Mouse (Mus musculus): ENCODE data around the gene Trpm3. TPM values are rescaled to one million over a fixed set of nuclear protein-coding genes. Genes with fewer than 3 reads are reported as not detected.

Gene Trpm3
- polyA plus RNA-seq, 1 experiment from 2014 or later, result 0.91 TPM

DNA sequence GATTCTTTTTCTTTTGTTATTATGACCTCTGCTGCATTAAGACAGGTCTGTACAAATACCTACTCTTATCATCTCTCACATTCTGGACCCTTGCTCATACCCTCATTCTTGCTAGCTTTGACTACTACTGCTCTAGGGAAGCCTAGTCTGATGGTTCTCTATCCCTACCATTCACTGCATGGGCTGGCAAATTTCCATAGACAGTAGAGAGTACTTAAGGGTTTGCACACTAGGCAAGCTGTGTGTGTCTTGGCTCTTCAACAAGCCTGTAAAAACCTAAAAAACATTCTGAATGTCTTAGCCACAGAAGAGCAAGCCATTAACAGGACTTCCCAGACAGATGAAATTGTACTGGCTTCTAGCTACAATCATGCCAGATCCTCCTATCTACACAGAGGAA is 664.5 kb downstream of the Trpm3 start:
- H3K9ac ChIP-seq (ENCODE audit: low read length), result no peak overlapping the region
- ATAC-seq (replicated peaks; ENCODE audit: extremely low read depth, insufficient read depth, low FRiP score), result no peak
- no peaks in the 10 kb centered on the region for H3K27me3 ChIP-seq (ENCODE audit: control insufficient read depth, insufficient read depth, low read length)
- H3K27ac ChIP-seq (ENCODE audit: low read length), result no peak overlapping the region
- no peak overlapping the region for H3K4me3 ChIP-seq (ENCODE audit: low read length)
- H3K9me3 ChIP-seq (replicated peaks; ENCODE audit: control insufficient read depth, low read length), result no peaks in the 10 kb centered on the region
- no peaks in the 10 kb centered on the region for H3K36me3 ChIP-seq (ENCODE audit: control insufficient read depth, insufficient read depth)
- no peak overlapping the region for H3K4me2 ChIP-seq (ENCODE audit: low read depth, low read length)
- no peaks in the 10 kb centered on the region for H3K4me1 ChIP-seq (ENCODE audit: control insufficient read depth, insufficient read depth, low read length)

- 49% methylated on average over 2 of the region's 2 CpGs for WGBS
- no peaks in the 10 kb centered on the region for H3K36me3 ChIP-seq (ENCODE audit: control insufficient read depth, insufficient read depth)
- H3K27me3 ChIP-seq (ENCODE audit: control insufficient read depth, insufficient read depth, low read length), result no peaks in the 10 kb centered on the region
- no peak overlapping the region for H3K9ac ChIP-seq (ENCODE audit: low read length)
- H3K4me3 ChIP-seq (ENCODE audit: low read length), result no peak overlapping the region
- no peak overlapping the region for H3K27ac ChIP-seq (ENCODE audit: low read length)
- H3K4me2 ChIP-seq (ENCODE audit: low read depth, low read length), result no peak overlapping the region
- H3K9me3 ChIP-seq (replicated peaks; ENCODE audit: control insufficient read depth, low read length), result no peaks in the 10 kb centered on the region
- no peak for ATAC-seq (replicated peaks; ENCODE audit: extremely low read depth, insufficient read depth, low FRiP score)
- no peaks in the 10 kb centered on the region for H3K4me1 ChIP-seq (ENCODE audit: control insufficient read depth, insufficient read depth, low read length)
These were observed 665.5 kb downstream of the Trpm3 start for GRCm38 (mm10) chr19:22804311-22804710.

GRCm38 (mm10) chr19:22810247-22810646 is 671.4 kb downstream of the Trpm3 start:
- no peaks in the 10 kb centered on the region for H3K4me1 ChIP-seq (ENCODE audit: control insufficient read depth, insufficient read depth, low read length)
- H3K27ac ChIP-seq (ENCODE audit: low read length), result no peak overlapping the region
- WGBS, result 88% methylated on average over 3 of the region's 3 CpGs
- no peak overlapping the region for H3K4me2 ChIP-seq (ENCODE audit: low read depth, low read length)
- H3K4me3 ChIP-seq (ENCODE audit: low read length), result no peak overlapping the region
- no peaks in the 10 kb centered on the region for H3K27me3 ChIP-seq (ENCODE audit: control insufficient read depth, insufficient read depth, low read length)
- no peaks in the 10 kb centered on the region for H3K36me3 ChIP-seq (ENCODE audit: control insufficient read depth, insufficient read depth)
- ATAC-seq (replicated peaks; ENCODE audit: extremely low read depth, insufficient read depth, low FRiP score), result no peak
- H3K9ac ChIP-seq (ENCODE audit: low read length), result no peak overlapping the region
- peaks cover 5% of the 10 kb centered on the region; the same call in 1 of the 2 replicates for H3K9me3 ChIP-seq (replicated peaks; ENCODE audit: control insufficient read depth, low read length)

GRCm38 (mm10) chr19:22821741-22822140 is 682.9 kb downstream of the Trpm3 start:
- Histone ChIP-seq H3K36me3 (ENCODE audit: control insufficient read depth, insufficient read depth) (no peaks in the 10 kb centered on the region), H3K4me2 (ENCODE audit: low read depth, low read length) (no peak overlapping the region), H3K27me3 (ENCODE audit: control insufficient read depth, insufficient read depth, low read length) (no peaks in the 10 kb centered on the region), H3K9ac (ENCODE audit: low read length) (no peak overlapping the region), H3K4me1 (ENCODE audit: control insufficient read depth, insufficient read depth, low read length) (no peaks in the 10 kb centered on the region), H3K4me3 (ENCODE audit: low read length) (no peak overlapping the region), H3K27ac (ENCODE audit: low read length) (no peak overlapping the region), H3K9me3 (replicated peaks; ENCODE audit: control insufficient read depth, low read length) (no peaks in the 10 kb centered on the region)
- ATAC-seq (replicated peaks; ENCODE audit: extremely low read depth, insufficient read depth, low FRiP score), result no peak
- WGBS, result 74% methylated on average over 8 of the region's 8 CpGs

DNA sequence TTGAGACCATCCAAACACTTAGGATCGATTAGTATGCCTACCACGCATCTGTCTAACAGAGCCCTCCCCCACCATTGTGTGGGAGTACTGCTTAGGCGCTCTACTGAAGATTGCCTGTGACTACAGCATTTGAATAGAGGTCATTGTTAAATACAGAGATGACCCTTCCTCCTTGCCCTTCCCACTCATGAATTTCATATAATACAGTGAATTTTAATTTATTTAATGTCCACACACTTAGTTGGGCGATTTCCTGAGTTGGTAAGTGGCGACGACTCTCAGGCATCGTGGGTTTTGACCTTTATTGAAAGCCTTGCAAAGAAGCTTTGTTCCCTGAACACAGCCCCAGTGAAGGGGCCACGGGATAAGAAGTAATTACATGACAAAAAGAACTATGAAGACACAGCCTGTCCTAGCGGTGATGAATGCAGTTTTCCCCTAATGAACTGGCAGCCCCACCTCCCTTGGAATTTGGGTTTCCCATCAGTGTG is 684.7 kb downstream of the Trpm3 start:
- 77% methylated on average over 9 of the region's 9 CpGs for WGBS
- no peaks in the 10 kb centered on the region for H3K36me3 ChIP-seq (ENCODE audit: control insufficient read depth, insufficient read depth)
- no peak for ATAC-seq (replicated peaks; ENCODE audit: extremely low read depth, insufficient read depth, low FRiP score)

GRCm38 (mm10) chr19:22825812-22826211 is 687.0 kb downstream of the Trpm3 start:
- no peaks in the 10 kb centered on the region for H3K9me3 ChIP-seq (replicated peaks; ENCODE audit: control insufficient read depth, low read length)
- no peaks in the 10 kb centered on the region for H3K36me3 ChIP-seq (ENCODE audit: control insufficient read depth, insufficient read depth)
- no peaks in the 10 kb centered on the region for H3K4me1 ChIP-seq (ENCODE audit: control insufficient read depth, insufficient read depth, low read length)
- WGBS, result 49% methylated on average over 1 of the region's 1 CpGs
- H3K27me3 ChIP-seq (ENCODE audit: control insufficient read depth, insufficient read depth, low read length), result no peaks in the 10 kb centered on the region
- no peak overlapping the region for H3K9ac ChIP-seq (ENCODE audit: low read length)
- no peak overlapping the region for H3K27ac ChIP-seq (ENCODE audit: low read length)
- no peak for ATAC-seq (replicated peaks; ENCODE audit: extremely low read depth, insufficient read depth, low FRiP score)
- H3K4me3 ChIP-seq (ENCODE audit: low read length), result no peak overlapping the region
- no peak overlapping the region for H3K4me2 ChIP-seq (ENCODE audit: low read depth, low read length)

More for the DNA sequence above, 684.7 kb downstream of the Trpm3 start:
- H3K4me1 ChIP-seq (ENCODE audit: control insufficient read depth, insufficient read depth, low read length), result no peaks in the 10 kb centered on the region
- no peak overlapping the region for H3K27ac ChIP-seq (ENCODE audit: low read length)
- no peak overlapping the region for H3K4me2 ChIP-seq (ENCODE audit: low read depth, low read length)
- no peaks in the 10 kb centered on the region for H3K9me3 ChIP-seq (replicated peaks; ENCODE audit: control insufficient read depth, low read length)
- H3K9ac ChIP-seq (ENCODE audit: low read length), result no peak overlapping the region
- H3K27me3 ChIP-seq (ENCODE audit: control insufficient read depth, insufficient read depth, low read length), result no peaks in the 10 kb centered on the region
- H3K4me3 ChIP-seq (ENCODE audit: low read length), result no peak overlapping the region

- H3K36me3 ChIP-seq (ENCODE audit: control insufficient read depth, insufficient read depth), result no peaks in the 10 kb centered on the region
- H3K4me1 ChIP-seq (ENCODE audit: control insufficient read depth, insufficient read depth, low read length), result no peaks in the 10 kb centered on the region
- no peak overlapping the region for H3K4me2 ChIP-seq (ENCODE audit: low read depth, low read length)
- WGBS, result 65% methylated on average over 2 of the region's 2 CpGs
- no peak for ATAC-seq (replicated peaks; ENCODE audit: extremely low read depth, insufficient read depth, low FRiP score)
- H3K27ac ChIP-seq (ENCODE audit: low read length), result no peak overlapping the region
- H3K4me3 ChIP-seq (ENCODE audit: low read length), result no peak overlapping the region
- no peak overlapping the region for H3K9ac ChIP-seq (ENCODE audit: low read length)
- no peaks in the 10 kb centered on the region for H3K9me3 ChIP-seq (replicated peaks; ENCODE audit: control insufficient read depth, low read length)
- H3K27me3 ChIP-seq (ENCODE audit: control insufficient read depth, insufficient read depth, low read length), result no peaks in the 10 kb centered on the region
These were observed 689.4 kb downstream of the Trpm3 start for GRCm38 (mm10) chr19:22828198-22828742.

GRCm38 (mm10) chr19:22841081-22842040 is 702.5 kb downstream of the Trpm3 start:
- H3K9ac ChIP-seq (ENCODE audit: low read length), result no peak overlapping the region
- 55% methylated on average over 6 of the region's 6 CpGs for WGBS
- no peaks in the 10 kb centered on the region for H3K36me3 ChIP-seq (ENCODE audit: control insufficient read depth, insufficient read depth)
- H3K27me3 ChIP-seq (ENCODE audit: control insufficient read depth, insufficient read depth, low read length), result no peaks in the 10 kb centered on the region
- no peak overlapping the region for H3K27ac ChIP-seq (ENCODE audit: low read length)
- no peaks in the 10 kb centered on the region for H3K9me3 ChIP-seq (replicated peaks; ENCODE audit: control insufficient read depth, low read length)
- H3K4me1 ChIP-seq (ENCODE audit: control insufficient read depth, insufficient read depth, low read length), result no peaks in the 10 kb centered on the region
- no peak overlapping the region for H3K4me2 ChIP-seq (ENCODE audit: low read depth, low read length)
- no peak overlapping the region for H3K4me3 ChIP-seq (ENCODE audit: low read length)
- no peak for ATAC-seq (replicated peaks; ENCODE audit: extremely low read depth, insufficient read depth, low FRiP score)

GRCm38 (mm10) chr19:22842697-22843096 is 703.9 kb downstream of the Trpm3 start:
- no peak overlapping the region for H3K4me2 ChIP-seq (ENCODE audit: low read depth, low read length)
- WGBS, result 92% methylated on average over 2 of the region's 2 CpGs
- no peaks in the 10 kb centered on the region for H3K4me1 ChIP-seq (ENCODE audit: control insufficient read depth, insufficient read depth, low read length)
- no peak overlapping the region for H3K4me3 ChIP-seq (ENCODE audit: low read length)
- no peak for ATAC-seq (replicated peaks; ENCODE audit: extremely low read depth, insufficient read depth, low FRiP score)
- no peaks in the 10 kb centered on the region for H3K27me3 ChIP-seq (ENCODE audit: control insufficient read depth, insufficient read depth, low read length)
- H3K36me3 ChIP-seq (ENCODE audit: control insufficient read depth, insufficient read depth), result no peaks in the 10 kb centered on the region
- H3K27ac ChIP-seq (ENCODE audit: low read length), result no peak overlapping the region
- no peak overlapping the region for H3K9ac ChIP-seq (ENCODE audit: low read length)
- no peaks in the 10 kb centered on the region for H3K9me3 ChIP-seq (replicated peaks; ENCODE audit: control insufficient read depth, low read length)
